Mouse (Mus musculus) left cerebral cortex, adult 11 months (tissue): Measurements from ENCODE around the gene Spryd3.

Source experiments
- DNase-seq: peaks from one replicate; pipeline ENCODE4 v3.0.0; 2022; ENCODE audit warnings: low spot score

The Spryd3 gene

DNA sequence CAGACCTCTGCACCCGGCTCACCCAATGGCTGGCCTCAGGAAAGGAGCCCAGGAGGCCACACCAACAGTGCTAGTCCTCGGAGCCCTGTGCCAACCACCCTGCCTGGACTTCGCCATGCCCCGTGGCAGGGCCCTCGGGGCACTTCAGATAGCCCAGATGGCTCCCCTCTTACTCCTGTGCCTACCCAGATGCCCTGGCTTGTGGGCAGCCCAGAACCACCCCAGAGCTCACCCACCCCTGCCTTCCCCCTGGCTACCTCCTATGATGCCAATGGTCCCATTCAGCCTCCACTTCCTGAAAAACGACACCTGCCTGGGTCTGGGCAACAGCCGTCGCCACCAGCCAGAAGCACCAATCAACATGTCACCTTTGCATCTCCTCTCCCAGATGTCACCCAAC lies 23.2 kb downstream of the Spryd3 start:
- DNase-seq, result no peak

DNA sequence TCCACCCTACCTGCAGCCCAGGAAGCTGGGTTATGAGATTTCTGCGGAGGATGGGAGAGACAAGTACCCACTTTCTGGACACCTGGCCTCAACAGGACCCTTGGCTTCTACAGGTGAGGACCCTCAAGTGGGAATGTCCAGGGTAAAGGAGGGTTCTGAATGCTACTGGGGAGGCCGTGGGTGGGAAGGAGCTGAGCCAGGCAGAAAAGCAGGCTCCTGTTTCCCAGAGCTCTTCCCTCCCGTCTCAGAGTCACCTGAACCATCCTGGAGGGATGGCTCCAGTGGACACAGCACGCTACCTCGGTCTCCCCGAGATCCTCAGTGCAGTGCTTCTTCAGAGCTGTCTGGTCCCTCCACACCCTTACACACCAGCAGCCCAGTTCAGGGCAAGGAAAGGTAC lies 23.9 kb downstream of the Spryd3 start:
- DNase-seq, result no peak

DNA sequence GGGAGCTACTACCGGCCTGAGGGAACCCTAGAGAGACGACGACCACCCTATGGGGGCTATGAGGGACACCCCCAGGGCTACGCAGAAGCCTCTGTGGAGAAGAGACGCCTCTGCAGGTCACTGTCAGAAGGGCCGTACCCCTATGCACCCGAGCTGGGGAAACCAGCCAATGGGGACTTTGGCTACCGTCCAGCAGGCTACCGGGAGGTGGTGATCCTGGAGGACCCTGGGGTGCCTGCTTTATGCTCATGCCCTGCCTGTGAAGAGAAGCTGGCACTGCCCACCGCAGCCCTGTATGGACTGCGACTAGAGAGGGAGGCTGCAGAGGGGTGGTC lies 24.6 kb downstream of the Spryd3 start:
- DNase-seq, result no peak

DNA sequence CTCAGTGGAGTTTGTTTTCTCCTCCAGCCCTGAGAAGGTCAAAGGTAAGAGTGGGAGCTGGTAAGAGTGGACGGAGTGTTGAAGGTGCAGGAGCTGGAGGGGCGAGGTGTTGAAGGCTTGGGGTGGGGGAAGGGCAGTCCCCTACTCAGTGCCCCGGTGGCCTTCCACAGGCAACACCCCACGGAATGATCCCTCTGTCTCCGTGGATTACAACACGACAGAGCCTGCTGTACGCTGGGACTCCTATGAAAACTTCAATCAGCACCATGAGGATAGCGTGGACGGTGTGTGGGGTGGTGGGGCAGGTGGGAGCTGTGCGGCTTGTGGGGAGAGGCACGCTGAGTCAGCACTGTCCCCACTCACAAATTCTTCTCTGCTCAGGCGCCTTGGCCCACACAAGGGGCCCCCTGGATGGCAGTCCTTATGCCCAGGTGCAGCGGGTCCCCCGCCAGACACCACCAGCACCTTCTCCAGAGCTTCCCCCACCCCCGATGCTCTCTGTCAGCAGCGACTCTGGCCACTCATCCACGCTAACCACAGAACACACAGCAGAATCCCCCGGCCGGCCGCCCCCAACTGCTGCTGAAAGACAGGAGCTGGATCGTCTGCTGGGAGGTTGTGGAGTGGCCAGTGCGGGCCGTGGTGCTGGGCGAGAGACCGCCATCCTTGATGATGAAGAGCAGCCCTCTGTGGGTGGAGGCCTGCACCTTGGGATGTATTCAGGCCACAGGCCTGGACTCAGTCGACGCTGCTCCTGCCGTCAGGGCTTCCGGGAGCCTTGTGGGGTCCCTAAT lies 25.1 kb downstream of the Spryd3 start:
- DNase-seq, result no peak

DNA sequence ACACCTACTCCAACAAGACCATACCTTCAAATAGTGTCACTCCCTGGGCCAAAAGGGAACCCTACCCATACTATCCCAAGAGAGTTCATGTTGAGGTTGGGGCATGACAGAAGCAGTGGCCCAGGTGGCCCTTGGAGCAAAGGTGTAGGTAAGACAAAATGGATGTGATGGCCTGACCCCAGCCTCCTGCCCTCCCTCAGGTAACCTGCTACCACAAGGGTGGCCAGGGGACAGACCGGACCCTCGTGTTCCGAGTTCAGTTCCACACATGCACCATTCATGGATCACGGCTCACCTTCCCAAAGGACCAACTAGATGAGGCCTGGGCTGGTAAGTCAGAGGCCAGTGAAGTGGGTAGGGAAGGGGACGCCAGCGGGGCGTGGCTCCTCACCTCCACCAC lies 25.8 kb downstream of the Spryd3 start:
- DNase-seq, result no peak

DNA sequence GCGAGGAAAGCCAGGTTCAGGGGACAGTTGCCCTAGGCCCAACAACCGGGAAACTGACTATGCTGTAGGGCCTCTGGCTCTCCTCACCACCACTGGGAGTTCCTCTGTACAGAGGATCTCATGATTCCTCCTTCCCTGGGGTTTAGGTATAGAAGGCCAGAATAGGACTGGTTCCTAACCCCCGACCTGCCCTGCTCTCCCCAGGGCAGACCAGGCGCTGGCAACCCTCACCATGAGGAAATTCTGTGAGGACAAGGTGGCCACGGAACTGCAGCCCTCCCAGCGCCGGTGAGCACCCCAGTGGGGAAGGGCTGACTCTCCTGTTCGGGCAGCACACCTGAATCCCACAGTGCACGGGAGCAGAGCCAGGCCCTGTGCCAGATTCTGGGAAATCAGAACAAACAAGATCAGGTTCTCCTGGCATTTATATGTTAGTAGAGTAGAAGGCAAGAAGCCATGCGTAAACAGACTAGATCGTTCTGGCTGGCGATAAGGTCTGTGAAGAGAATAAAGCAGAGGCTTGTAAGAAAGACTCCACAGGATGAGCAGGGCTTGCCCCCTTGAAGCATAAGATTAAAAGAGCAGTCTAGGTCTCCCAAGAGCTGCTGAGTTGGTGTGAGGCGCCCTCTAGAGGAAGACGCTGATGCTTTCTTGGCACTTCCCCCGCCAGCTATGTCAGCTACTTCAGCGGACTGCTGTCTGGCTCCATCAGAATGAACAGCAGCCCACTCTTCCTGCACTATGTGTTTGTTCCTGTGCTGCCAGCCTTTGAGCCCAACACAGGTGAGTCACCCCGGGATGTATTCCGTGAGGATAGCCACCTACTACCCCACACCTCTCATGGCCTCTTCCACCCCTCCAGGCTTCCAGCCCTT lies 27.1 kb downstream of the Spryd3 start:
- DNase-seq, result peak; percentile 74

DNA sequence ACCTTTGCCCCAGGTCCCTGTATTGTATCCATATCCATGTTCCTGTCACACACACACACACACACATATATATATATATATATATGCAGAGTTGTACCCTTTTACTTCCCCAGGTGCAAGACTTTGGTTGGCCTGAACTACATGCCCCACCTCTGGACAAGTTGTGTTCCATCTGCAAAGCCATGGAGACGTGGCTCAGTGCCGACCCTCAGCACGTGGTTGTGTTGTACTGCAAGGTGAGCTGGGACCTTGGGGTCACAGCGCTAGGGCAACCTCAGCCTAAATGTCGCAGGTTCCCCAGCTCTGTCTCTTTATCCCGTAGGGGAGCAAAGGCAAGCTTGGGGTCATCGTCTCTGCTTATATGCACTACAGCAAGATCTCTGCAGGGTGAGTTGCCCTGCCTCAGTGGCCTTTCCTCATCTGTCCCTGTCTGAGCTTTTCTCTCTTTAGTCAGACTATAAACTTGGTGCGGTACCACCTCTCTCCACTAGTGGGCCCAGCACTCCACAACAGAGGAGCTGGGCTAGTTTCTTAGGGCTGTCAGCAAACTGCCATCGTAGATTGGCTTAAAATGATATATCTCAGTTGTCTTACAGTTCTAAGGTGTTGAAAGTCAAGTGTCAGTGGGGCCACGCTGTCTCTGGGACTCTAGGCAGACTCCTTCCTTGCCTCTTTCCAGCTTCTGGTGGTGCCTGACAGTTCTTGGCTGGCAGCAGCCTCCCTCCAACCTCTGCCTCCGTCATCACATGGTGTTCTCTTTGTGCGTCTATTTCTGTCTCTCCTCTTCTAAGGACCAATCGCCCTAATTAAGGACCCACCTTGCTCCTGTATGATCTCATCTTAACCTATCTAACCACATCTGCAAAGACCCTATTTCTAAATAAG lies 28.1 kb downstream of the Spryd3 start:
- DNase-seq, result no peak

DNA sequence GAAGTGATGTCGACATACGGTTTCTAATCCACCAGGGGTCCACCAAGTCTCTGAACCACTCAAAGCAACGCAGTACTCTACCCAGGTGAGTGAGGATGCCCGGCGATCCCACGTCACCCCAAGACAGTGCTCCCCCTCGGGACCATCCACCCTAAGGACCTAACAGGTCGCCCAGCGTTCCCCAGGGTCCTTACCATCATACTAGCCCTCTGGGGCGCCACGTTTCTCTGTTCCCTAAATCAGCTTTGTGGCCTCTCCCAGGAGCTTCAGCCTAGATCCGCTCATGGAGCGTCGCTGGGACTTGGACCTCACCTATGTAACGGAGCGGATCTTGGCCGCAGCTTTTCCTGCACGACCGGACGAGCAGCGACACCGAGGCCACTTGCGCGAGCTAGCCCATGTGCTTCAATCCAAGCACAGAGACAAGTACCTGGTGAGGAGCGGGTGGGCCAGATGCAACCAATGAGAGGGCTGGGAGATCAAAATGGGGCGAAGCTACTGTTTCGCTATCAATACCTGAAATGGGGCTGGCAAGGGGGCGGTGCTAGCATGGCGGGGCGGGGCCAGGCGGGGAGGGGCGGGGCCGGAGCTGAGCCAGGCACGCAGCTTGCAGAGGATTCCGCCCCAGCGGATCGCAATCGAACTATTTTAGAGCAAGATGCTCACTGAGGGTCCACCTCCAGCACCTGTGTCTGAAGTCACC lies 29.1 kb downstream of the Spryd3 start:
- no peak for DNase-seq

DNA sequence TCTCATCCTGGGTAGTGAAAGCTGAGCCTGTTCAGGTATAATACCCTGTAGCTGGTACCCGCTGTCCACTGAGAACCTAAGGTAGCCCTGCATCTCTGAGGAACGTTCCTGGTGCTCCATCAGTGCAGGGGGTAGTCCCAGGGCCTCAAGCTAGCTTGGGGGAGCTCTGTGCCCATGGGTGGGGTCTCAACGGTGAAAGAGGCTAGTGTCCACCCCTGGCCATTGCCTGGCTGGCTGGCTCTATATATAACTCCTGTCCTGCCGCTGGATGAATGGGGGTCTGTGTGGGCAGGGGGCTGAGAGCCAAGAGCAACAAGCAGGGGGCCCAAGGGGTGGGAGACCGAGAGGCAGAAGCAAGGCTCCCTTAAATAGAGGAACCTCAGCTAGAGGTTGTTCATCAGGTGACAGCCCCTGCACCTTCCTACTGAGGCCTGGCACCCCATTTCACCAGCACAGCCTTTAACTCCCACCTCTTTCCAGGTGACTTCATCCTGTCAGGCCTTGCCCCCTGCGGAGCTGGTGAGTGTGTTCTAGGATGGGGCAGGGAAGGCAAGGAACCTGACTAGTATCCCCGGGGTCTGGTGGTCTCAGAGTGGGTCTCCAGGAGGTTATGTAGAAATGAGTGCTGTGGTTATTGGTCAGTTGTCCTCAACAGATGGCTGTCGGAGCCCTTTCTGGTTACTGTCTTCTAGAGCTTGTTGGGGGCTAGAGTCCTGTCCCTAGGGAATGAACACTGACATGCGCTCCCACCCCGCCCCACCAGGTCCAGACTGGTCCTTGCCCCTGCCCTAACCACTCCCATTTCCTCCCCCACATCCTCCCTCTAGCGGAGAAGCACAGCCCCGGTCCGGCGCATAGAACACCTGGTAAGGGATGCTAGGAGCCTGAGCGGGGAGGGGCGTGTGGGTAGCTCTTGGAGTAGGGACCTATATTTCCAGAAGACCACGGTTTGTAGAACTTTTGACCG lies 30.0 kb downstream of the Spryd3 start:
- no peak for DNase-seq

DNA sequence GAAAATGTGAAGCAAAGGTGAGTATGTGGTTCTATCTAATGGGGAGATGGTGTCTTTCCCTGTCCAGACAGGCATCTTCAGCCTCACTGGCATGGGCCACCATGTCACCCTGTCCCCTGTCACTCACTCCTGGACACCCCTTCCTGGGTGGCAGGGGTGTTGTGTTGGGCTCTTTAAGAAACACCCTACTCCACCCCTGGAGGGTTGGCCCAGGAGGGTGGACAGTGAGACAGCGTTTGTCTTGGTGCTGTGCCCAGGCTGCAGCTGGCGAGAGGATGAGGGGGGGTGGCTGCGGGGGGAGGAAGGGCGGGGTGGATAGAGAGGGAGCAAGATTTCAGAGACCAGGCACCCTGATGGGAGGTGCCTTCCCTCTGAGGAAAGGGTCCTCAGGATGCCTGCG lies 30.7 kb downstream of the Spryd3 start:
- DNase-seq, result no peak

DNA sequence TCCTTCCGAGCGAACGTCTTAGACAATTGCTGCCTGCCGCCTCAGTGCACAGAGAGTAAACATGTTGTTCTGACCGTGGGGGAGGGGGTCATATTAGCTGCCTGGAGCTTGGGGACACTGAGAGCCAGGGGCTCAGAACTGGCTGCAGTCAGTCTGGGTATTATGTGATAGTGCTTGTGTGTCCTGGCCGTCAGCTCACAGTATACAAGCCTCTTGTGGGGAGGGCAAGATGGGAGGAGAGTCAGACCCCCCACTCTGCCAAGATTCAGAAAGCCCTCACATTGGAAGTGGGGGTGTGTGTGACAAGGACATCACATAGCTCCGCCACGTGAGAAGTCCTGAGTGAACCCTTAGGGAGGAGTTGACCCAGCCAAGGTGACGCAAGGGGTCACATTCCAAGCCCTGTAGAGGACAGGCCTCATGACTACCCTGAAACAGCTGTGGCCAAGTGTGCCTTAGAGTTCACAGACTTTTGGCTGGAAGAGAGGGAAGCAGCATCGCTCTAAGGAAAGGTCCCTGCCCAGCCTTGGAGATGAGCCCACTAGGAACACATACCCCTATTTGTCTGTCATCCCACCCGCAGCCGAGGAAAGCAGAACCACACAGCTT lies 32.0 kb downstream of the Spryd3 start:
- no peak for DNase-seq

DNA sequence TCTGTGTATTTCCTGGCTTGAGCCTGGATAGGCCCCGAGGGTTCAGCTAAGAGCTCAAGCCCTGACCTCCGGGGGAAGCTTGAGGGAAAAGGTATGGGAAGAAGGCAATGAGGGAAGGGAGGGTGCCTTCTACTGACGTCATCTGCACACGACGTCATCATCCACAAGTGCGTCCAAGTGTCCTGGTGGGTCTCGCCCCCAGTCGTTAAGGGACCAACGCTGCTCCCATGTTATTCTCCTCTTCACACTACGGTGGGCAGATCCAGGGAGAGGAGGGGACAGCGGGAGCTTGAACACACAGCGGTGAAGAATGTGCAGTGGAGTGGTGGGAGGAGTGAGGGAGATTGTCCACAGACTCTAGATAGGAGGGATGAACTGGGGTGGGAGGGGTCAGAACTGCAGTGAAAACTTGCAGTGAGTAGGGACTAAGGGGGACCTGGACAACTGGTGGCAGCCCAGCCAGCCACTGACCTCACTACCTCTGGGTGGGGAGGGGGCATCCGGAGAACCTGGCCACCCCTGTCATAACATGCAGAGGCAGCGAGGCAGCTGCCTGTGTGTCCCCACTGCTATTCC lies 32.6 kb downstream of the Spryd3 start:
- no peak for DNase-seq

DNA sequence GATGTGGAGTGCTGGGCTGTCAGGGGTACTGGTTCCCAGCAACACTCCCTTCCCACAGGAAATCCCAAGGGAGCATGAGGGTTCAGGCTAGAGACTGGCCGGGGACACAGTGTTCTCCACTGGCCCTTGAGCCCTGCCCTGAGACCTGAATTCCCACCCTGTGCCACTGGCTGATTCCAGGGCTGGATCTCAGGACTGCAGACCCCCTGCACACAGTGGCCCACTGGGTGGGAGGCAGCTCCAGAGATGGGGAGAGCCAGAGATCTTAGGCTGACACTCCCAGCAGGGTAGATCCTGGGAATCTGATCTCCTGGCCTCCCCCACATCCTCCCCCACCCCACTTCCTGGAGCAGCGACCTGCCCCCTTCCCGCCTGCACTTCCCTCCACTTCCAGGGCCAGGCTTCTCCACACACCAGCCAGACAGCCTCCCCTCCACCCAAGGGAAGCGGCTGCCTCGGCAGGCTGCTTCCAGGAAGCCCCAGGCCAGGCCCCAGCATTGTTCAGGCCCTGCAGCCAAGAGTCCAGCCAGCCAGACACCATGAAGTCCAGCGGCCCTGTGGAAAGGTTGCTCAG lies 33.4 kb downstream of the Spryd3 start:
- DNase-seq, result no peak

DNA sequence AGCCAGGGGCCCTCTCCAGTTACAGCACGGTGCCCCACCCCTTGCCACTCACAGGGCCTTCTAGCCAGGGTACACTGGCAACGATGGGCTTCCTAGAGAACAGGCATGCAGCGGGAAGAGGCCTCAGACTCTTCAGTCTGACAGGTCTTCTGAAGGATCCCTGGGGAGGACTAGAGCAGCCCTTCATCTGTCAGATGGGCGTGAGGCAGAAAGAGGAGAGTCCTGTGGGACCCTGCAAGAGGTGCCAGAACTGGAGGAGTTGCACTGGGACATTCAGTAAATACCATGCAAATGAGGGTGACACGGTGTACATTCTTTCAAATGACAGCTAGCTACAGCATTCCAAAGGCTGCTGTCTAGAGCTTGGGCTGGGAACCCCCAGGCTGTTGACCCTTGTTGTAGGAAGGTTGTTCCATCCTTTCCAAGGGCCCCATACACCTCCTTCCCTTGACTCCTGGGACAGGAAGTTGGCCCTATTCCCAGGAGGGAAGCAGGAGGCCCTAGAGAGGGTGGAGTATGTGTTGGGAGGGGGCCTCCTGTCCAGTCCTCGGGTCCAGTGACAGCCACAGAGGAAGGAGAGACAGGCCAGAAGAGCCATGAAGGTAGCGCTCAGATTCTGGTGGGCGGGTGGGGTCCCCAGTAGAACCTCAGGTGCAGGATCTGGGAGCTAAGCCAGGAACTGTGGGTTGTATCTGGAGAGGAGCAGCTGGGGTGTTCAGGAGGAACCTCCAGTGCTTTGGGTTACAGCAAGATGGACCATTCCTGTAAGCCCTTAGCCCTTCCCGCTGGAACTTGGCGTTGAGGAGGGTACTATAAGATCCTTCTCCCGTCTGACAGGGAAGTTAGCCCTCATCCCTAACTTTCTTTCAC lies 34.1 kb downstream of the Spryd3 start:
- DNase-seq, result no peak

DNA sequence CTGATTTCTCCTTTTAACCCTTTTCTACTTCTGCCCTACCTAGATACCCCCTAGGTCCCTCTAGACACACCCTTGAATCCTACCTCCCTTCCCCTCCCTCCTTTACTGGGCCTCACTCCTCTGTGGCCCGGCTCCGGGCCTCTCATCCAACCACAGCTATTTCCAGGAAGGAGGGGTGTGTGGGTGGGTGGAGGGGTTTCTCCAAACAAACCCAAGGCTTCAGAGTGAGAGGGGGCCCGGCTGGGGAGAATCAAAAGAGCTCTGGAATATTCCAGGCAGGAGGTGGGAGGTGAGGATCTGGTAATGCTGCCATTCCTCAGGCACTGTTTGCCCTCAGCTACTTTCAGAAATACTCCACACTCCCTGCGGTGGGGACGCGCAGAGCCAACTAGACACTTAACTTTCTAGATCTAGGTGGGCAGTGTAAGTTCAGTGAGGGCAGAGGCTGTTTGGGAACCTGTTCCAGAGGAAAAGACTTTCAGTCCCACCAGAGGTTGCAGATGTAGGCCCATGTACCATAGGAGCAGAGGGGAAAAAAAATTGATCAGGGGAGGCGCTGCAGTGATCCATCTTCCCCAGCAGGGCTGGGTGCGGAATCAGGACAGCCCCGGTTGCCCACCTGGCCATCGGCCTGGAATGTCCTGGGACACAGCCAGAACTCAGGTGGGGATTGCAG lies 34.9 kb downstream of the Spryd3 start:
- DNase-seq, result no peak

DNA sequence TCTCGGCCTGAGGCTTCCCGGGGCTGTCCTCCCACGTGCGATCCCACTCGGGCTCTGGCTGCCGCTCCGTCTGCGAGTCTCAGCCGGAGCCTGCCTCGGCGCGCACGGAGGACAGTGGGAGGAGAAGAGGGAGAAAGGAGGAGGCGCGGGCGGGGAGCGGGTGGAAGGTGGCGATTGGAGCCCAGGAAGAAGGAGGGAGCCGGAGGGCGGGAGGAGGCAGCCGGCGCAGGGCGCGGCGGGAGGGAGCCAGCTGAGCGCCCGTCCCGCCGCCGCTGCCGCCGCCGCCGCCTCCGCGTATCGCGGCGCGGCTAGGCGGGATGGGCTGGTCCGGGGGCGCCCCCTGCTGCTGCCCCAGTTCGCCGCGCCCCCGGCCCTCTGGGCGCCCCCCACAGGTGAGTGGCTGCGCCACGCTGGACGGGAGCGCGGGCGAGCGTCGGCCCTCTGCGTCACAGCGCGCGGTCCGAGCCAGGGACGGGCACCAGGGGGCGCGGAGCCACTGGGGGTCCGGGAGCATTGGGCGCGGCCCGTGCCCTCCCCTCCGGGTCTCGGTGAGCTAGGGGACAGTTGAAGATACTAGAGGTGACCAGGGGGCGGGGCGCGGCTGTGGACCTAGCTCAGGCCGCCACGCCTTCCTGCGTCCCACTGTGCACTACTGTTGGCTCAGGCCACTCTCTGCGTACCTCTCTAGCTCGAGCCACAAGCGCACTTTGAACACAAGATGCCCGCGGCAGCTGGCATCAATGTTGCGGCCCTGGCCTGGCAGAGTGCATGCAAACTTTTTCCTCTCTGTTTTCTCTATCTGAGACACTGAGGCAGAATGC lies 35.7 kb downstream of the Spryd3 start, which contains the start of gene Tns2:
Gene Tns2, plus strand, starts transcription at position 253 of the 821 bp plus-strand sequence.
- DNase-seq, result no peak

DNA sequence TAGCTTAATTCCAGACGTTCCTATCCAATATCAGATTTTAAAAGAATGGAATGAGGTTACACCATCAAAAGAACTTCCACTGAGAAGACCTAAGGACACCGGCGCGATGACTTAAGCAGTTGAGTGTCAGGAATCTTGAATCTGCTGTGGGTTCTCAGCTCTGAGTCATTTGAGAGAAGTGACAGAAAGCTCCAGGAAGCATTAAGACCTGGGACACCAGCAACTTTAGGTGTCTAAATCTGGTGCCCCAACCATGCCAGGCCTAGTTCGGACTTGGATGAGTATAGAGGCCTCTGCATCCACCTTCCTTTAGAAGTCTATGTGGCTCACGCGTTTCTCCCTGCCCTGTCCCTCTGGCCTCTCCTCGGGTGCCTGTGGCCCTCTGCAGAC lies 36.3 kb downstream of the Spryd3 start:
- DNase-seq, result no peak
